Mouse (Mus musculus) monocyte, adult 2 months (primary cell): ENCODE results near the gene Plaur.

Source experiments
- DNase-seq, 2 experiments: peaks; one replicate each; pipeline ENCODE4 v3.0.0; 2022; ENCODE audit warnings: low spot score in 2 of 2, low read depth in 1 of 2

Plaur gene

DNA sequence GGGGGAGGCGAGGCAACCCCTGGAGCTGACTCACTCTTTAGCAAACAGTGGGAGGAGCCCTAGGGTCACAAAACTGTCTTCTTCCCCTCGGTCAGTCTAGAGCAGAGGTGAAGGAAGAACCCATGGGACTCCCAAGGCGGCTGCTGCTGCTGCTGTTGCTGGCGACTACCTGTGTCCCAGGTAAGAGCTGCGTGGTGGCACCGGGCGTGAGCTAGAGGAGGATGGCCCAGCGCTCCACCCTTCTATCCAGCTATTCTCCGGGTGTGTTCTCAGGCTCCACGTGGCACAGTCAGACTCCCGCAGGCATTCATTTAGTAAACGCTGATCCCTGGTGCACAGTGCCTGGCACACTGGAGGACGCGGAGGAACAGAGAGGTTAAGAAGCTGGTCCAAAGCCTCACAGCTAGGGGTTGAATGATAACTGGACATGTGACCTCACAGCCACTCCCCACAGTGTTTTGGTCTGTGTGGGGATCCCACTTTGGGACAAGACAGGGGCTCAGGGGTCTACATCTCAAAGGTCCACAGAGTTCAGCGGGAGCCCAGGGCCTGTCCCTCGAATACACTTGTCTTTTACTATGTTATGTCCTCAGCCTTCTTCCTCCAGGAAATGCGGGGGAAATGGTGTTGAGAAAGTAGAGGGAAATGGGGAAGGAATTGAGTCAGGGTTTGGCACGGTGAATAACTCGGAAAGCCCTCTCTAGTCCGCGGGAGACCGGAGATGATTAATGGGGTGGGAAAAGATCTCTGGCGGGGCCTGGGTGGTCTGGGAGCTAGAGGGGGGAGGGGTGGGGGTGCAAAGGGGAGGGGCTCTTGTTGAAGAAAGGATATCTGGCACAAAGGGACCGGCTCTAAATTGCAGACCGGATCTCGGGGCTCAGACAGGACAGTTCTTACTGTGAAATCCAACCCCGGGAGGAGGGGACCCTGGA lies at the start of gene Plaur:
Plaur (plus strand) TSS at position 97 of the 932 bp plus-strand sequence.
- peak in 1 of 2 experiments; percentile 76 for DNase-seq

- no peak for DNase-seq
Measured at GRCm38 (mm10) chr7:24413630-24414029, 48.7 kb upstream of the Plaur start.

GRCm38 (mm10) chr7:24415261-24415660 lies 47.0 kb upstream of the Plaur start:
- no peak for DNase-seq

DNA sequence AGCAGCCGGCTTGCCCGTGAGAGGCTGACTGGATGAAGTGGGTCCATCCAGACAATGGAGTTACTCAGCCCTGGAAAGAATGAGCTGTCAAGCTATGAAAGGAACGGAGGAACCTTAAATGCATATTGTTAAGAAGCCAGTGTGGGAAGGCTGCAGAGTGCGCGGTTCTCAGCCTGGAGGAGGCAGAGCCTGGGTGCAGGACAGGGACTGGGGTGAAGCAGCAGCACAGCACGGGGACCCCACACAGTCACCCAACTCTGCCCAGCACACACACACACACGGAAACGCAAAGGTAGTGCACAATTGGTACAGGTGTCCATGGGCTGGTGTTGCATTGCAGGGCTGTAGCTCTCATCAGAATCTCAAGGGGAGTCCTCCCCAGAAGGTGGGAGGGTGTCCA lies 42.7 kb upstream of the Plaur start:
- DNase-seq, result no peak

DNA sequence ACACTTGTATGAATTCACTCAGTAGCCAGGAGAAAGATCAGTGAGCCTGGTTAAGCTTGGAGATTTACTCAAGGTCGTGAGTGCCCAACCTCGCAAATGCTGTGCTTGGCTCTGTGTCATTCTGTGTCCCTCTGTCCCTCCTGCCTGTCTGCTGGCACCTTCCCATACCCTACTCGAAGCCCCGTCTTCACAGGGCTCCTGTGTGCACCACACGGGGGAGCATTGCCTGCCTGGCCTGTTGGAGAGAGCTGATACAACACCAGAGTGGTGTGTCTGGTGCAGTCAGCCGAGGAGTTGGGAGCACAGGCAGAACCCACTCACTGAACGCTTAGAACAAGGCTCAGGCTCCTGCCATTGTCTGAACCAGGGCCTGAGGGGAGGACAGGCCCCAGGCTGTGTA lies 40.6 kb upstream of the Plaur start:
- DNase-seq, result no peak

GRCm38 (mm10) chr7:24422251-24422650 lies 40.0 kb upstream of the Plaur start:
- DNase-seq, result no peak

- no peak for DNase-seq
Measured at GRCm38 (mm10) chr7:24423107-24423763, 39.0 kb upstream of the Plaur start.

DNA sequence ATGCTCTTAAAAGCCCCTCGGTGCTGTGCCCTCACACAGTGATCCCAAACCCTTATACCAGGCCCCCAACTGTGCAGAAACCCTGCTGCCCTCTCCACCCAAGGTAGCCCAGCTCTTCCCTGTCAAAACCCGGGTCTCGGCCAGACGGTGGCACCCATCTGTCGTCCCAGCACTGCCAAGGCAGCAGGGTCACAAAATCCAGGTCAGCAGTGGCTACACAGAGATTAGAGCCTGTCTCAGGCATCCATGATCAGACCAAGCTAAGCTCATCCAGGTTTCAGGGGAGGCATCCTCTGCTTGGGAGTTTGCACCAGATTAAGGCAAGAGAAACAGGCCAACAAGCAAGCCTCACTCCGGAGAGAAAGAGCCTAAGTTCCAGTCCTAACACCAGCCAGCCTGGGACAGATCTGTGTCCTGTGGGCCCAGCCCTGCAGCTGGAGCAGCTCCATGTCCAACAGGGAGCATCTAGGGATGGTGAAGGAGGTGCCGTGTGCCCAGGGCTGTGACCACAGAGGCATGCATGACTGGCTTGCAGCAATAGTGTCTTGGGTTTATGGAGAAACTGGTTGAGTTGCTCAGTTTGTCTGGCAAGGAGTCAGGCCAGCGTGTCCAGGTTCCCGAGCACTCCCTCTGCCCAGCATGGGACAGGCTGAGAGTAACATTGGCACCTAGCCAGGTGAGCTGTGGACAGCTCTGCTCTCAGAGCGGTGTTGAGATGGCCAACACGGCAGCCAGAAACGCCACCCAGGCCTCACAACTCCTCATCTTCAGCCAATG lies 38.1 kb upstream of the Plaur start:
- no peak for DNase-seq

DNA sequence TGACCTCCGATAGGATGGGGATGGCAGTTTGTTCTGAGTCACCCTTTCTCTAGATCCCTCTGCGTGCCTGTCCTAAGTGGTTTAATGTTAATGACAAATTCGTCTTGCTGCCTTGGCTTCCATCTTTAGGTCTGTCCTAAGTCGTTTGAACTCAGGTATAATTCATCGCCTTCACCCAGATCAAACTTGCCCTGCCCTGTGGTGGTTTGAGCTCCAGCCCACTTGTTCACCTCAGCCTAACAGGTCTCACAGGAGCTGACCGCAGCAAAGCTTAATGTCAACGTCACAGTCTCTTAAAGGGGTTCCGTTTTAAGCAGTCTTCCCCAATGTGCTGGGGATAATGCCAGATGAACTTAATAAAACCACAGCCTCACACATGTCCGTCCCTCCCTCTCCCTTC lies 36.4 kb upstream of the Plaur start:
- no peak for DNase-seq

- DNase-seq, result no peak
Measured at GRCm38 (mm10) chr7:24427168-24427567, 35.1 kb upstream of the Plaur start.

- DNase-seq, result no peak
Measured at GRCm38 (mm10) chr7:24428725-24429124, 33.6 kb upstream of the Plaur start.

DNA sequence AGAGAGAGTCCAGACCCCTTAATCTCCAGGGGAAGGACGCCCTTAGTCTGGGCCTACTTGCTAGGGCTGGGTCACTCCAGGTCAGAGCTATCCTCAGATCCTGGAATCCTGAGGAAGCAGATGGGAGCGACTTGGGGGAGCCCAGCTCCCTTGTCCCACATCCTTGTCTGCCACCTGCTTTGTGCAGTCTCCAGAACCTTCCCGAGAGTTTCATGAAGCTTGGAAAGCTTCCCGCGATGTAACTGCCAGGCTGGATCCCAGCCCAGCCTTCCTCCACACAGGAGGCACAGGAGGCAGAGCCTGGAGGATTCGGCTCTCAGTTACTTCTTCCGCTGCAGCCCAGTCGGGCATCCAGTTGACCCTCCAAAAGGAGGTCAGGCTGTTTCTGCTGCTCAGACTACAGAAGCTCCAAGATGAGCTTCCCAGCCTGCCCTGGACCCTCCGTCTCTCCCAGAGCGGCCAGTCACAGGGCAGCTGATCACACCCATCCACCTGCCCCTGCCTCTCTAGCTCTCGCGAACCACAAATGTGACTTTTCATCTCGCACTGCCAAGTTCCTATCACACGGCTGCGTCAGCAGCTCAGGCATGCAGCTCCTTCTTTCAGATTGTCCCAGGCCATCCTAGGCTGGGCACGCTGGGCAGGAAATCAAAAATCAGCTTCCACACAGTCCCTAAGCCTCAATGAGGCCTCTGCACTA lies 32.7 kb upstream of the Plaur start:
- DNase-seq, result no peak

DNA sequence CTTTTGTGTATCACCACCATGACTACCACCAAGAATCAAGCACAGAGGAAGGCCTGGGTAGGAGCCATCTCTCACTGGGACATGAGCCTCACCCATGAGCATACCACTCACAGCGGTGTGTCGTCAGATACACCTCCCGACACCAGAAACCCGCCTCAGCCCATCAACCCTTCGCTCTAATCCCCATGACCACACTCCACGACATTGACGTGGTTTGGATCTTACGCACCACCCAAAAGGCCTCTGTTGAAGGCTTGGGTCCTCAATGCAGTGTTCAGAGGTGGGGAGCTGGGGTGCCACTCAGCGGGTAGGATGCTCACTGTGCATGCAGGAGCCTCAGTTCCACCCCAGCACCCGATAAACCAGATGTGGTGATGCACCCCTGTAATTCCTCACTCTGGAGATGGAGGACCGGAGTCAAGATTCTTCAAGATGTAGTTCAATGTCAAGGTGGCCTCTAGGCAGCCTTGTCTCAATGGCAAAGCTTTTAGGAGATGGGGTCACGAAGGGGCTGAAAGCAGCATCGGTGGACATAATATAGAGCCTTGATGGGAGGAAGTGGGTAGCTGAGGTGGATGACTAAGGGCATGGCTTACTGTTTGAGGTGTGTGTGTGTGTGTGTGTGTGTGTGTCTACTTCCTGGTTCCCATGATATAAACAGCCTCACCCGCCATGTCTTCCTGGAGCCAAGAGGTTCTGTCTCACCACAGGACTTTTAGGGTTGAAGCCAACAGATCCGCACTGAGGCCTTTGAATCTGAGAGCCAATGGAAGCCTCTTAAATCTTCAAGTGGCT lies 31.5 kb upstream of the Plaur start:
- DNase-seq, result no peak

DNA sequence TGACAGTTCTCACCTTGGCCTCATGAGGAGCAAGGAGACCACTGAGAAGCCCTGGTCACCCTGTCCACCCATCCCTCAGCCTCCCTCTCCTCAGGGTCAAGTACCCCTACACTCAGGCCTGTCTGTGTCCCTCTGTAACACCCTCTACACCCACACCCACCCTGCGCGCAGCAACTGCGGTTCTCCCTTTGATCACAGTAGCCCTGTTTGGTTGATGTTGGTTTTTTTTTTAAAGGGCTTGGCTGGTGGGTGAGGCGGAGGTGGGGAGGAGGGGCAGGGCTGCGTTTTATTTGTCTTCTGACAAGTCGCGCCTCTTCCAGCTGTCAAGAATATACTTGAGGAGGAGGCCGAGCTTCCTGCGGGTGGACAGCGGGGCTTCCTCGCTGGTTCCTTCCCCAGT lies 30.6 kb upstream of the Plaur start:
- DNase-seq, result no peak

DNA sequence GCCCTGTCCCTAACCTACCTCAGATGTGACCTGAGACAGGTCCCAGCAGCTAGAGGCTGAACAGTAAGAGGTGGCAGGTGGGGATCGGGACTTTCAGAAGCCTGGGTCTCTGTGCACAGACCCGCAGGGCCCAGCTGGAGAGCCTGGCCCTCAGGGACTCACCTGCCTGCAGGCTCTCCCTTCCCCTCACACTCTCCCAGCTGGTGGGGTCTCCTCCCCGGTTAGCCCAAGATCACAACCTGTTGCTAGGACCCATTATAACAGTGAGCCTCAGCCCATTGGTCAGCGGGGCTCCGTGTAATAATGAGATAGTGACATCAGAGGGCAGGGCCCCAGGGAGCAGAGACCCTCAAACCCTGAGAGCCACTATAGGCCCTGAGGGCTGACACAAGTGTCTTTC lies 27.0 kb upstream of the Plaur start:
- no peak for DNase-seq

GRCm38 (mm10) chr7:24437981-24438380 lies 24.3 kb upstream of the Plaur start:
- no peak for DNase-seq

DNA sequence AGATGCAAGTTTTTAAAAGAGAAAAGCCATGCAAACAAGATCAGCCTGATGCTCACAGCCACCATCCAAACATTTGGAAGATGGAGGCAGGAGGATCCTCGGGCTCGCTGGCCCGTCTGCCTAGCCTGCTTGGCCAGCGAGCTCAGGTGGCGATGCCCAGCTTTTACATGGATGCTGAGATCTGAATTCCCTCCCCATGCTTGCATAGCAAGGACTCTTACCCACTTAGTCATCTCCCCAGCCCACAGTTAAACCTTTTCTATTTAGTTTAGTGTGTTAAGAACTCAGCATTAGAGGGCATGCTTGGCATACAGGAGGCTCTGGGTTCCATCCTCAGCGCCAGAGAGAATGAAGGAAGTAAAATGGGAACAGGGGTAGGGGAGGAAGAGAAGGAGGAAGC lies 23.1 kb upstream of the Plaur start:
- no peak for DNase-seq

- DNase-seq, result no peak
Measured at GRCm38 (mm10) chr7:24439891-24440290, 22.4 kb upstream of the Plaur start.

DNA sequence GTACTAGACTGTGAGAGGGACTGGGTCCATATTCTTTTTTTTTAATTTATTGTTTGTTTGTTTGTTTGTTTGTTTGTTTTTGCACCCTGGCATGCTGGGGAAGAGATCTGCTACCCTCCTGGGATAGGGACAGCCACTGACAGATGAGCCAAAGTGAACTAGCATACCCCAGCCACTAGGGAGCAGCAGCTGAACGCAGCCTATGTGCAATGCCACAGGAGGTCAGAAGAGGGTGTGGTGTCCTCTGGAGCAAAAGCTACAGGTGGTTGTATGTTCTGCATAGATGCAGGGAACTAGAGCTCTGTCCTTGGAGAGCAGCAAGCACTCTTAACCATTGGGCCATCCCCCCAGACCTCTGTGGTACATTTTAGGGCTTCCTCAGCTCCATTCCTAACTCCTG lies 20.5 kb upstream of the Plaur start:
- DNase-seq, result peak in 1 of 2 experiments; percentile 75

- peak; percentile 83 to 84 for DNase-seq
Measured at GRCm38 (mm10) chr7:24442313-24442712, 20.0 kb upstream of the Plaur start.
